Mouse (Mus musculus) lung, adult 2 months (tissue): Measurements from ENCODE around the gene Kif12.

Experiments used
- CTCF ChIP-seq: fragments of 200-500 bp; IDR thresholded peaks from 2 replicates; pipeline ENCODE4 v1.5.1; 2011; ENCODE audit warnings: mild to moderate bottlenecking, low read length, control low read depth; ENCODE audit not compliant: insufficient read depth
- POLR2A ChIP-seq: fragments of 200-500 bp; IDR thresholded peaks from 2 replicates; pipeline ENCODE4 v1.6.1; 2011; ENCODE audit warnings: low read depth, mild to moderate bottlenecking, control low read depth, low read length, borderline replicate concordance; ENCODE audit errors: extremely low read depth

GRCm38 (mm10) chr4:63215993-63216531 is 44.1 kb upstream of the Kif12 start:
- TF ChIP-seq CTCF = 0 out of 2 replicates have a peak, but pooled peaks have one; percentile 0
- TF ChIP-seq POLR2A = no peak
